Mouse (Mus musculus): ENCODE results near the gene Nme1. TPM values are rescaled to one million over a fixed set of nuclear protein-coding genes. Genes with fewer than 3 reads are reported as not detected.
"Not testable (repeated sequence)": the region's sequence is repeated elsewhere in the genome, so short reads cannot be mapped to it uniquely, and the experiment has no call there.

Nme1 gene
- polyA plus RNA-seq, 1 experiment from 2014 or later = 340 TPM

- H3K9me3 ChIP-seq = no peaks in the 10 kb centered on the region
- H3K4me1 ChIP-seq (replicated peaks) = peaks cover 30% of the 10 kb centered on the region
- no peak overlapping the region for H3K9ac ChIP-seq
- no peak overlapping the region for H3K4me3 ChIP-seq
- 87% methylated on average over 4 of the region's 4 CpGs for WGBS
- peaks cover 59% of the 10 kb centered on the region for H3K36me3 ChIP-seq
- no peak overlapping the region for H3K4me2 ChIP-seq
- H3K27me3 ChIP-seq = no peaks in the 10 kb centered on the region
- ATAC-seq (ENCODE audit: low FRiP score) = no peak
- H3K27ac ChIP-seq = no peak overlapping the region
These were observed 10.6 kb downstream of the Nme1 start for GRCm38 (mm10) chr11:93957746-93958145.

GRCm38 (mm10) chr11:93957031-93957555, 11.2 kb downstream of the Nme1 start:
- Histone ChIP-seq H3K36me3 (peaks cover 59% of the 10 kb centered on the region), H3K4me2 (no peak overlapping the region), H3K9me3 (no peaks in the 10 kb centered on the region), H3K27ac (no peak overlapping the region), H3K4me3 (no peak overlapping the region), H3K4me1 (replicated peaks) (peaks cover 37% of the 10 kb centered on the region), H3K9ac (no peak overlapping the region), H3K27me3 (no peaks in the 10 kb centered on the region)
- 86% methylated on average over 2 of the region's 2 CpGs for WGBS
- no peak for ATAC-seq (ENCODE audit: low FRiP score)

- no peaks in the 10 kb centered on the region for H3K27me3 ChIP-seq
- H3K4me1 ChIP-seq (replicated peaks) = peaks cover 41% of the 10 kb centered on the region
- peak within 1 kb of the TSS; percentile 77 for H3K9ac ChIP-seq
- H3K27ac ChIP-seq = peak within 1 kb of the TSS; percentile 90
- peak; percentile 27 for ATAC-seq (ENCODE audit: low FRiP score)
- H3K4me2 ChIP-seq = peak within 1 kb of the TSS; percentile 91
- WGBS = 5% methylated on average over 6 of the region's 6 CpGs
- no peaks in the 10 kb centered on the region for H3K9me3 ChIP-seq
- peak within 1 kb of the TSS; percentile 65 for H3K4me3 ChIP-seq
- H3K36me3 ChIP-seq = peaks cover 58% of the 10 kb centered on the region
These were observed 12.2 kb downstream of the Nme1 start, which contains the start of gene Nme2 for GRCm38 (mm10) chr11:93956159-93956558. TSS of gene Nme2 (minus strand) at chr11:93956259.

GRCm38 (mm10) chr11:93955256-93956150, 12.8 kb downstream of the Nme1 start:
- ATAC-seq (ENCODE audit: low FRiP score) = peak; percentile 96
- H3K27me3 ChIP-seq = no peaks in the 10 kb centered on the region
- H3K9me3 ChIP-seq = no peaks in the 10 kb centered on the region
- WGBS = under 1% methylated on average over 65 of the region's 67 CpGs
- peaks cover 58% of the 10 kb centered on the region for H3K36me3 ChIP-seq
- H3K4me3 ChIP-seq = peak overlapping the region; percentile 65
- peak overlapping the region; percentile 91 for H3K4me2 ChIP-seq
- H3K4me1 ChIP-seq (replicated peaks) = peaks cover 41% of the 10 kb centered on the region
- H3K27ac ChIP-seq = peak overlapping the region; percentile 90
- peak overlapping the region; percentile 77 for H3K9ac ChIP-seq

GRCm38 (mm10) chr11:93954738-93955255, 13.5 kb downstream of the Nme1 start:
- H3K9me3 ChIP-seq = no peaks in the 10 kb centered on the region
- H3K27ac ChIP-seq = peak overlapping the region; percentile 90
- peak overlapping the region; percentile 77 for H3K9ac ChIP-seq
- H3K4me3 ChIP-seq = peak overlapping the region; percentile 65
- H3K27me3 ChIP-seq = no peaks in the 10 kb centered on the region
- H3K4me1 ChIP-seq (replicated peaks) = peaks cover 41% of the 10 kb centered on the region
- H3K36me3 ChIP-seq = peaks cover 58% of the 10 kb centered on the region
- peak overlapping the region; percentile 91 for H3K4me2 ChIP-seq
- 45% methylated on average over 13 of the region's 13 CpGs for WGBS
- ATAC-seq (ENCODE audit: low FRiP score) = peak; percentile 12; the same call in 1 of the 2 replicates

- H3K4me3 ChIP-seq = no peak overlapping the region
- peaks cover 56% of the 10 kb centered on the region for H3K36me3 ChIP-seq
- no peaks in the 10 kb centered on the region for H3K27me3 ChIP-seq
- H3K9me3 ChIP-seq = no peaks in the 10 kb centered on the region
- peaks cover 41% of the 10 kb centered on the region for H3K4me1 ChIP-seq (replicated peaks)
- no peak overlapping the region for H3K9ac ChIP-seq
- WGBS = 66% methylated on average over 5 of the region's 5 CpGs
- ATAC-seq (ENCODE audit: low FRiP score) = no peak
- no peak overlapping the region for H3K4me2 ChIP-seq
- H3K27ac ChIP-seq = no peak overlapping the region
These were observed 15.9 kb downstream of the Nme1 start for GRCm38 (mm10) chr11:93952376-93952775.

GRCm38 (mm10) chr11:93950045-93950444, 18.3 kb downstream of the Nme1 start:
- no peak for ATAC-seq (ENCODE audit: low FRiP score)
- Histone ChIP-seq H3K27ac (no peak overlapping the region), H3K9me3 (no peaks in the 10 kb centered on the region), H3K4me1 (replicated peaks) (peaks cover 29% of the 10 kb centered on the region), H3K27me3 (no peaks in the 10 kb centered on the region), H3K4me3 (no peak overlapping the region), H3K36me3 (peaks cover 60% of the 10 kb centered on the region), H3K9ac (no peak overlapping the region), H3K4me2 (no peak overlapping the region)
- 78% methylated on average over 1 of the region's 1 CpGs for WGBS

GRCm38 (mm10) chr11:93948887-93949567, 19.3 kb downstream of the Nme1 start:
- Histone ChIP-seq H3K9me3 (no peaks in the 10 kb centered on the region), H3K4me1 (replicated peaks) (peaks cover 22% of the 10 kb centered on the region), H3K9ac (no peak overlapping the region), H3K4me3 (no peak overlapping the region), H3K4me2 (no peak overlapping the region), H3K27me3 (no peaks in the 10 kb centered on the region), H3K27ac (no peak overlapping the region), H3K36me3 (peaks cover 60% of the 10 kb centered on the region)
- ATAC-seq (ENCODE audit: low FRiP score) = no peak
- WGBS = 92% methylated on average over 9 of the region's 9 CpGs

- Histone ChIP-seq H3K27me3 (no peaks in the 10 kb centered on the region), H3K9me3 (no peaks in the 10 kb centered on the region), H3K4me1 (replicated peaks) (no peaks in the 10 kb centered on the region), H3K27ac (no peak overlapping the region), H3K4me2 (no peak overlapping the region), H3K4me3 (no peak overlapping the region), H3K36me3 (peaks cover 42% of the 10 kb centered on the region), H3K9ac (no peak overlapping the region)
- no peak for ATAC-seq (ENCODE audit: low FRiP score)
- WGBS = 81% methylated on average over 3 of the region's 3 CpGs
These were observed 23.3 kb downstream of the Nme1 start for GRCm38 (mm10) chr11:93944986-93945385.

GRCm38 (mm10) chr11:93940906-93941305, 27.4 kb downstream of the Nme1 start:
- H3K36me3 ChIP-seq = peaks cover 44% of the 10 kb centered on the region
- no peak for ATAC-seq (ENCODE audit: low FRiP score)
- 88% methylated on average over 2 of the region's 2 CpGs for WGBS

GRCm38 (mm10) chr11:93929106-93929505, 39.2 kb downstream of the Nme1 start:
- H3K27ac ChIP-seq = no peak overlapping the region
- no peaks in the 10 kb centered on the region for H3K9me3 ChIP-seq
- peaks cover 77% of the 10 kb centered on the region for H3K36me3 ChIP-seq
- H3K4me3 ChIP-seq = no peak overlapping the region
- no peak overlapping the region for H3K4me2 ChIP-seq
- no peak overlapping the region for H3K9ac ChIP-seq
- no peak for ATAC-seq (ENCODE audit: low FRiP score)
- H3K4me1 ChIP-seq (replicated peaks) = no peaks in the 10 kb centered on the region
- no peaks in the 10 kb centered on the region for H3K27me3 ChIP-seq

More at GRCm38 (mm10) chr11:93940906-93941305, 27.4 kb downstream of the Nme1 start:
- Histone ChIP-seq H3K9me3 (no peaks in the 10 kb centered on the region), H3K4me2 (no peak overlapping the region), H3K4me3 (no peak overlapping the region), H3K27ac (no peak overlapping the region), H3K9ac (no peak overlapping the region), H3K4me1 (replicated peaks) (no peaks in the 10 kb centered on the region), H3K27me3 (no peaks in the 10 kb centered on the region)

GRCm38 (mm10) chr11:93915019-93915418, 53.3 kb downstream of the Nme1 start:
- not testable (repeated sequence) for H3K9ac ChIP-seq; H3K9me3 ChIP-seq; H3K4me3 ChIP-seq; H3K27ac ChIP-seq; H3K4me2 ChIP-seq; ATAC-seq (ENCODE audit: low FRiP score); H3K27me3 ChIP-seq; H3K4me1 ChIP-seq (replicated peaks)
- H3K36me3 ChIP-seq = peaks cover 75% of the 10 kb centered on the region
- WGBS = 96% methylated on average over 2 of the region's 2 CpGs

All from hindbrain, embryonic 13.5 days (tissue).